Mouse (Mus musculus) splenic B cell, adult 2 months (primary cell): Measurements from ENCODE around the gene Gipr.
A peak's percentile ranks its signal among the peaks of the same experiment; 100 is the strongest.

Experiments used
- DNase-seq: peaks from one replicate; pipeline ENCODE4 v3.0.0-alpha.2; 2011; ENCODE audit warnings: low read depth, low spot score
- H3K27me3 ChIP-seq: 2 replicates; pipeline ENCODE4 v1.6.1; 2012; ENCODE audit warnings: mild to moderate bottlenecking, low read length, moderate library complexity, mixed read lengths; ENCODE audit not compliant: control insufficient read depth, poor library complexity, insufficient read depth, severe bottlenecking
- H3K36me3 ChIP-seq: 2 replicates; pipeline ENCODE4 v1.6.1; 2012; ENCODE audit warnings: mild to moderate bottlenecking, low read length, moderate library complexity, mixed read lengths; ENCODE audit not compliant: control insufficient read depth, poor library complexity, insufficient read depth, severe bottlenecking

Gene Gipr

DNA sequence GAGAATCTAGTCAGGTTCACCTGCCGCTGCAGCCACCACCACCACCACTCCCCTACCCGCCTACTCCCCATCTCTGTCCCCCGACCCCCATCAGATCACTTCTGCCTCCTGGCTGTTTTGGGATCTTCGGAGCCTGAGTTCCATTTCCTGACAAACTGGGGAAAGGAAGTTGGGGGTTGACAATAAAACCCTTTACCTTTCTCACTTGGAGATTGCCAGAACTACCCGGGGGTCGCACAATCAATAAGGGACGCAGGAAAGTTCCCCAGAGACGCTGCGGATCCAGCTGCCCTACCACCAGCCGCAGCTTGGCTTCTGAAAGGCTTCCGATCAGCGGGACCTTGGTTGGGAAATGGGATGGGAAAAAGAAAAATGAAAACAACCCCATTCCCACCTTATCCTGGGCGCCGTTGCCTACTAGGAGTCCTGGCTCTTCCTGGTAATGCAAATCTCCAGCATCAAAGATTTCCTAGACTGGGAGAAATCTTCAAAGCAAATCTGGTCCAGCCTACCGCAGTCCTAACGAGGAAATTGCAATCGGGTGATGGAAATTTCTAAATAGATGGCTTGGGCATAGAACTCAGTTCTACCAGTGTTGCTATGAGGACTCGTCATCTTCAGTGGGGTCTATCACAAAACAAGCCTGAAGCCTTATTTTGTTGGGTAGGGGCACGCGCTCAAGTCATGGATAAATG, 17.6 kb downstream of the Gipr start:
- Histone ChIP-seq H3K27me3 (no peaks in the 10 kb centered on the region), H3K36me3 (no peaks in the 10 kb centered on the region)
- no peak for DNase-seq

DNA sequence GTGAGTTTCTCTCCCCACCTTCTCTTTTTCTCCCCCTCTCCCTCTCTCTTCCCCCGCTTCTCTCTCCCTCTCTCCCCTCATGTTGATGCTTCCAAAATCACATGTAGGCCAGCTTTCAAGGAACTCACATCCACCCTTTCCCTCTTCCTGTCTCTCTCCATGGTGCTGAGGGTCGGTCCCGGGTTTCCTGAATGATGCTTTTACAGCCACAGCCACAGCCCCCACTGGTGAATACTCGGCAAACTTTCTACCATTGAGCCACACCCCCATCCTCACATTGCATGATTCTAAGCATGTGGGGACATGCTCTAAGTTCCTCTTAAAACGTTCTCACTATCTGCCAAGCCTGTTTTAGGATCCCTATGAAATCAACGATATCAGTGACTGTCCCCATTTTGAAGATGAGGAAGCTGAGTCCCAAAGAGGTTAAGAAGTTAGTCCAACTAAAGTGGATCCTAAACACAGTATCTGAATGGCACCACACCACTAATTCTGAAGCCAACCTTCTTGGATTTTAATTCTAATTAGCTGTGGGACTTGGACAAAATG, 18.4 kb downstream of the Gipr start:
- Histone ChIP-seq H3K36me3 (no peaks in the 10 kb centered on the region), H3K27me3 (no peaks in the 10 kb centered on the region)
- no peak for DNase-seq

DNA sequence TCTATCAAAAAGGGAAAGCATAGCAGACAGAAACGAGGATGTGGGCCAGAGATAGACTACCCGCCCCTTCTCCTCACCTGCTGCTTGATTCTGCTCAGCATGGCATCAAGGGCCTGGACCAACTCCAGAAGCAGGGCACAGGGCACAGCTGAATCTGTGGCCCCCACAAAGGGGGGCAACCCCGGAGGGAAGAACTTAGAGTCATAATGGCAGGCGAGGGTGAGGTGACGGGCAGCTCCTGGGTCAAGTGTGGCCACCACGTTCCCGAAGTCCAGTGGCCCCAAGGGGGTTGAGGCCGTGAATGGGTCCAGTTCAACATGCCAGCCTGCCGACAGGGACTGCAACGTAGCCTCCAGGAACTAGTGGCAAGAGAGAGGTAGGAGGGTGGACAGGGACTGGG, 19.1 kb downstream of the Gipr start:
- Histone ChIP-seq H3K27me3 (no peaks in the 10 kb centered on the region), H3K36me3 (no peaks in the 10 kb centered on the region)
- no peak for DNase-seq

DNA sequence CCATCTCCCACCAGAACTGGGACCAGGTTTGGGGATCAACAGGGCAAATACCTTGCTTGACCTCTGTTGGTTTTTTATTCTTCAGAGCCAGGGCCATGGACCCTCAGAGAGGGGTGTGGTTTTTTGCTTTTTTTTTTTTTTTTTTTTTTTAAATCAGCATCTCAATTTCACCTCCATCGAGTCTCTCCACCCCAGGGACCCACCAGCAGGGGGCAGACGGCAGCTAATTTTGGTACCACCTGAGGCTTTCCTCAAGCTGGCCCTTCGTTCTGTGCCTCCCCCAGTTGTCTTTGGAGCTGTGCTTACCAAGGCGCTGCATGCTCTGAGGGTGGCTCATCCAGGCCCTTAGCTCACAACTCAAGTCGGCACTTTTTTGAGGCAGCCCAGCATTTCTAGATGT, 28.5 kb downstream of the Gipr start:
- DNase-seq: peak; percentile 72
- no peaks in the 10 kb centered on the region for H3K27me3 ChIP-seq
- peaks cover 7% of the 10 kb centered on the region for H3K36me3 ChIP-seq

DNA sequence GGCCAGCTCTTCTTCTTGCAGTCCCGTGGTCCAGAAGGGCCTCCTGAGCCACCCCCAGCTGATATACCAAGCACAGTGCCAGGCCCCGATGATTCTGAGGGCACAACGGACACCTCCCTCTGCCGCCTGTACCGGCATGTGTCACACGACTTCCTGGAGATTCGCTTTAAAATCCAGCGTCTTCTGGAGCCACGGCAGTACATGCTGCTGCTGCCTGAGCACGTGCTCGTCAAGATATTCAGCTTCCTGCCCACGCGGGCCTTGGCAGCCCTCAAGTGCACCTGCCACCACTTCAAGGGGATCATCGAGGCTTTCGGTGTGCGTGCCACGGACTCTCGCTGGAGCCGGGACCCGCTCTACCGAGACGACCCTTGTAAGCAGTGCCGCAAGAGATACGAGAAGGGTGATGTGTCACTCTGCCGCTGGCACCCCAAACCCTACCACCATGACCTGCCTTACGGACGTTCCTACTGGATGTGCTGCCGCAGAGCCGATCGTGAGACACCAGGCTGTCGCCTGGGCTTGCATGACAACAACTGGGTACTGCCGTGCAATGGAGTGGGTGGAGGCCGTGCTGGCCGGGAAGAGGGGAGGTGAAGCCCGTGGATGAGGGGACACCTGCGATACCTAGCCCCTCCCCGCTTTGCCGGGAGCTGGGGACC, 29.1 kb downstream of the Gipr start:
- no peak for DNase-seq
- H3K27me3 ChIP-seq: no peaks in the 10 kb centered on the region
- peaks cover 7% of the 10 kb centered on the region for H3K36me3 ChIP-seq

DNA sequence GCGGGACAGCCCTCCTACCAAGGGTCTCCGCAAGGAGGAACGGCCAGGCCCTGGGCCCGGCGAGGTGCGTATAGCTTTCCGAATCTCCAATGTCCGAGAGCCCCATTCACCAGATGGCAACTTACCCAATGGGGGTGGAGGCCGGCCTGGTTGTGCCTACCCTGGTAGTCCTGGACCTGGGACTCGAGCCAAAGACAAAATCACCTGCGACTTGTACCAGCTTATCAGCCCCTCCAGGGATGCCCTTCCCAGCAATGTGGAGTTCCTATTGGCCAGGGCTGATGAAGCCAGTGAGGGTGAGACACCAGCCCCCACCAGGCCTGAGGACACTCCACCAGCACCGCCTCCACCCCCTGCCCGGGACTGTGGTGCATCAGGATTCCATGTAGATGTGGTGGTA, 29.8 kb downstream of the Gipr start:
- Histone ChIP-seq H3K36me3 (peaks cover 7% of the 10 kb centered on the region), H3K27me3 (no peaks in the 10 kb centered on the region)
- no peak for DNase-seq

DNA sequence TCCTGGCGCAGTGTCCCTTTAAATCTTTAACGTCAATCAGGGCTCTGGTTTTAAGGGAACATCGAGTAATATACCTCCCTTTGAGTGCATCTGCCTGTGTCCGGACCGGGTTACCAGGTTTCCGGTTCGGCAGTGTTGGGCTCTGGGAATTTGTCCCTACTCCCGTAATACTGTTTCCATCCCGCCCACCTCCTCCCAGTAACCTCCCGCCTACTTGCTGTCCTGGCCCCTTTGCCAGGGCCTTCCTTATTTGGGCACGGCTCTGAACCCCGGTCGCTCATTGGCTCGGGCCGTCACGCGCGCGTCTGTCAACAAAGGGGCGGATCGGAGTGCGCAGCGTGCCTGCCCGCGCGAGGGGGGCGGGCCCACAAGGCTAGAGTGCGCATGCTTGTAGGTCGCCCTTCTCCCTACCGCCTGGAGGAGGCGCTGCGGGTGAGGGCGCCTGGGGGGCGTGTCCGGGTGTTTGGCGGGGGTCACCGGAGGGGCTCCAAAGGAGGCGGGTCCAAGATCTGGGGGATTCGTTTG, 34.5 kb downstream of the Gipr start:
- H3K27me3 ChIP-seq: no peaks in the 10 kb centered on the region
- H3K36me3 ChIP-seq: no peaks in the 10 kb centered on the region; the same call in 1 of the 2 replicates
- DNase-seq: peak; percentile 93

DNA sequence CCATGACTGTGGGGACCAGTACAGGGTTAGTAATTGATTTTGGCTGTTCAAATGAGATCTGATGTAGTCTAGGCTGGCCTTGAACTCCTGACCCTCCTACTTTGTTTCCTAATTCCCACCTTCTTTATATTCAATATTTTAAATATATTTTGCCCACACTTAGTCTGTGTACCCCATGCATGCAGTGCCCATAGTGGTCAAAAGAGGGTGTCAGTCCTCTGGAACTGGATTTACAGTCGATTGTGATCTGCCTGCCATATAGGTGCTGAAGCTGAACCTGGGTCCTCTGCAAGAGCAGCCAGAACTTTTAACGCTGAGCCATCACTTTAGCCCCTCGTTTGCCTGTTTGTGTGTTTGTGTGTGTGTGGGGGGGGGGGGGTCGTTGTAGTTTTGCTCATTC, 35.3 kb downstream of the Gipr start:
- Histone ChIP-seq H3K36me3 (no peaks in the 10 kb centered on the region; the same call in 1 of the 2 replicates), H3K27me3 (no peaks in the 10 kb centered on the region)
- DNase-seq: peak; percentile 43

DNA sequence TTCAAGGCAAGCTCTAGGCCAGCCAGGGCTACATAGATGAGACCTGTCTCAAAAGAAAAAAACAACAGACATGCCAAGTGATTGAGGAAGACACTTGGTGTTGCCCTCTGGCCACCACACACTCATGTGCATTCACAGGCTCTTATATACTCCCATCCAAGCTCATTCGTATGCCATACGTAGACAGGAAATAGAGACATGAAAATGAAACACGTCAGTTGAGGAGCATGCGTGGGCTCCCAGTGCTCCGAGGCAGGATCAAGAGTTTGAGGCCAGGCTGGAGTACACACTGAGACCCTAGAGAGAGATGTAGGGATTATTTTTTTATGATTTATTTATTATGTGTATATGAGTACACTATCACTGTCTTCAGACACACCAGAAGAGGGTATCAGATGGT, 36.5 kb downstream of the Gipr start:
- Histone ChIP-seq H3K27me3 (no peaks in the 10 kb centered on the region), H3K36me3 (no peaks in the 10 kb centered on the region)
- DNase-seq: no peak

DNA sequence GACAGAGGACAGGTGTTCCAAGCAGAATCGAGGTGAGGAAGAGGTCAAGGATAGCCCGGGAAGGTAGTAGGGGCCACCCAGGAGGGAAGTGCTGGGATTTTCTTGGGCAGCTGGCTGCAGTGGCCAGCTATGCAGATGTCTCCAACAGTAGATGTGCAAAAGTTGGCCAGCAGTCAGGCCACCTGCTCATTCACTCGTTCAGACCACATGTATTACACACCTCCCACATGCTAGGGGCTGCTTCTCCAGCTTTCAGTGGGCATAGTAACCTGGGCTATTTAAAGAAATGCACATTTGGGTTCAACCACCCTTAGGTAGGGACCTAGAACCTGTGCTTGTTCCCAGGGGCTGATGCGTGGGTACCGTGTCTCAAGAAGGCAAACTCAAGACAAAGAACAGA, 38.2 kb downstream of the Gipr start:
- H3K27me3 ChIP-seq: no peaks in the 10 kb centered on the region
- no peak for DNase-seq
- no peaks in the 10 kb centered on the region for H3K36me3 ChIP-seq

DNA sequence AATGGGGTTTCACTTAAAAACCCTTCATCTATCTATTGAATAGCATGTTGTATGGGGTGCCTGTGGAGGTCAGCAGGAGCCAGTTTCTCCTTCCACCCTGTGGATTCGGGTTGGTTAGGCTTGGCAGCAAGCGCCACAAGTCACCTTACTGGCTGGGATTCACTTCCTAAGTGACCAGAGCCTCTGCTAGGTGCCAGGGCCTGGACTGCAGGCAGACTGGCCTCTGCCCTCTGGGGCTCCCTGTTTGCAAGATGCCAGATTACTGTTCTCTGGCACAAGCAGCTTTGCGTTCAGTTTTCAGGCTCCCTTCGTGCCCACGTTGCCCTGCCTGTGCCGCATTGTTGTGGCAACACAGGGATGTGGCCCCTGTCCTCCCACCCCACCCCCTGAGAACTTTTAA, 41.2 kb downstream of the Gipr start:
- no peak for DNase-seq
- no peaks in the 10 kb centered on the region for H3K27me3 ChIP-seq
- H3K36me3 ChIP-seq: no peaks in the 10 kb centered on the region

DNA sequence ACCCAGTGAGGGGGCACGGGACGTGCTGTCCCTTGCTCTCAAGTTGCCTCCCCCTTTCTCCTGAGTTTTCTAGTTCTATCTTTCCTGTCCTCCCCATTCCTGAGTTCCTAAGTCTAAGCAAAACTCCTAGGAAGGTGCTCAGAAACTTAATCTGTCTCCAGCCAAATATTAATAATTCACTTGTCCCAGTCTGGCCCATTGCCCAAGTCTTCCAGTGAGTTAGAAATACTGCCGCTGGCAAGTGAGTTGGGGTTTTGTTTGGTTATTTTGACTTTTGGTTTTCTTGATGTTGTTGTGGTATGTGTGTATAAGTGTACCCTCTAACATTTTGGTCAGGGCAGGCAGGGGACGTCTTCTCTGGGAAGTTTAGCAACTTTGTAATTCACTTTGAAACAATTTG, 44.2 kb downstream of the Gipr start:
- H3K27me3 ChIP-seq: no peaks in the 10 kb centered on the region
- no peak for DNase-seq
- no peaks in the 10 kb centered on the region for H3K36me3 ChIP-seq

DNA sequence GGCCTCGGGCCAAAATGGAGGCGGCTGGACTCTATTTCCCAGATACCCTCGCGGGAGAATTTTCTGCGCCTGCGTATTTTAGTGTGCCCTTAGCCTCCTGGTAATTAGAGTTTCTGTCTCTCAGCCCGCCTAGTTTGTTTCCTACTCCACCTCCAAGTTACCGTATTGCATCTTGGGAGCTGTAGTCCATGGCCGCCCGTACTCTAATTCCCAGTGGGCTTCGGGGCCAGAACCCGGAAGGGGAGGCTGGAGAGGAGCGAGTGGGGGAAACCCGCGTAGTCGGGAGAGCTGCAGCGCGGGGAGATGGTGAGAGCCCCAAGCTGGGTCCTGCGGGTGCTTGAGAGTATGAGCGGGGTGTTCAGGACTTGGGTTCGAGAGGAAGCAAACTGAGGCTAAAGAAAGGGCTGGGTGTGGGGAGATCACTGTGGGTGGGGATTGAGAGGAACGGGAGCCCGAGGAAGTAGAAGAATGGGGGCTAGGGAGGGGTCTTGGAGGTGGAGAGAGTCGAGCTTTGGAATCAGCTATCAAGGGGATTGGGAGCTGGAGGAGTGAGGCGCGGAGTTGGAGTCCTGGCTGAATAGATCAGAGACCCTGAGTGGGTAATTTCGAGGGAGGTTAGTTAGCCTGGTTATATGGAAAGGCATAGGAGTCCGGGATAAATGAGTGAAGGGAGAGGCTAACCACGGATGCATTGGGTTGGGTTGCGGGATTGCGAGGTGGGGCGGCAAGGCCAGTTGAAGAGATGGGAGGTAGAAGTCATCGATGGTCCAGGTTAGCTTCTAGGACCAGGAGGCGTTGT, 46.1 kb downstream of the Gipr start, which contains the start of gene Fbxo46:
Gene Fbxo46, plus strand, starts transcription at position 229 of the 799 bp plus-strand sequence.
- Histone ChIP-seq H3K36me3 (no peaks in the 10 kb centered on the region), H3K27me3 (no peaks in the 10 kb centered on the region; the same call in 1 of the 2 replicates)
- peak; percentile 97 for DNase-seq

DNA sequence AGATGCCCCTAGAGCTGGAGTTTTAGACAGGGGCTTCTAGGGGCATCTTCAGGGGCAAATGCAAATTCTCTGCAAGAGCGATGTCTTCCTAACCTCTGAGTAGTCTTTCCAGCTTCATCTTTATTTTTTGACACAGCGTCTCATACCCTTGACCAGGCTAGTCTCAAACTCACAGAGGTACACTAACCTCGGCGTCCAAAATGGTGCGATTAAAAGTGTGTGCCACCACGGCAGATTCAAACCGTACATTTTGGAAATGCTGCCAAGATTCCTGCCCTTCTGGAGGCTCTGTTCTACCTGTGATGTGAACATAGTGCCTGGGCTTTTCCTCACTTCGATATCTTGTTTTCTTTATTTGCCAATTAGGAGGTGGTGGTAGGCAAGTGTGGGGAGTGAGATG, 46.8 kb downstream of the Gipr start:
- H3K36me3 ChIP-seq: no peaks in the 10 kb centered on the region
- no peak for DNase-seq

More for the DNA sequence above, 46.8 kb downstream of the Gipr start:
- no peaks in the 10 kb centered on the region; the same call in 1 of the 2 replicates for H3K27me3 ChIP-seq
